Mouse (Mus musculus) hindlimb bud, embryonic 11.5 days (tissue): Measurements from ENCODE around the gene Cep164.
A peak's percentile ranks its signal among the peaks of the same experiment; 100 is the strongest.
"Not testable (repeated sequence)": the region's sequence is repeated elsewhere in the genome, so short reads cannot be mapped to it uniquely, and the experiment has no call there.

Source experiments
- DNase-seq: peaks from one replicate; pipeline ENCODE4 v3.0.0-alpha.2; 2012; ENCODE audit warnings: low read depth, low spot score; ENCODE audit errors: extremely low spot score

Gene Cep164

GRCm38 (mm10) chr9:45788405-45788804 lies 40.1 kb downstream of the Cep164 start:
- no peak for DNase-seq

DNA sequence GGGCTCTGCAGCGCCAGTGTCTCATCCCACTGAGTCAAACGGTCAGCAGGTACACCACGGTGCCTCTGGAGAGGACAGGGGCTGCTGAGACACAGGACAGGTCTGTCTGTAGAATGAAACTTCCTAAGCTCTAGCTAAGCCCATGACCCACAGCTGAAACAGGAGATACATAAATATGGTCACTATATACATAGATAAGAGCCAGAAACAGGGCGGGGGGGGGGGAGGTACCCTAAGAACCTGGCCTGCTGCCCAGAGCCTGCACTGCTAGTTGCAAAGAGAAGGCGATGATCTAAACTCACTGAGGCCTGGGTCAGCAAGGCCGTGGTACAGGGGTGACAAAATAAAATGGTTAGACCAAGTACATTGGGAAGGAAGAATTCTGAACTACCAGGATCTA lies 40.9 kb downstream of the Cep164 start:
- DNase-seq: no peak

DNA sequence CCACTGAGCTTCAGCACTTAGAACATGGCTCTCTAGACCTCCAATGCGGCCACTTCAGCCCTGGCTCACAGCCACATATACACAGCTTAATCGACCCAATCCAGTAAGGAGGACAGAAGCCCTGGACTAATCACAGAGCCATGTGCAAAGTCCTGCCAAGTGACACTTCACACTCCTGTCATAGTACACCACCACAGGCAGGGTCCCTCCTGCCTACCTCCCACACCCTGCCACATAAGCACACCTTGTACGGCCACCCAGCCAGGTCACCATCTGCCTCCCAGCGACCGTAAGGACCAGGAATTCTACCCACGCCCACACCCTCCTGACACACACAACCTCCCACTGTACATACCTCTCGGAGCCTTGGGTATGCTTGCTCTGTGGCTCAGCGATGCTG lies 41.4 kb downstream of the Cep164 start:
- no peak for DNase-seq

- DNase-seq: no peak
Observed at GRCm38 (mm10) chr9:45783249-45784069, 45.0 kb downstream of the Cep164 start.

DNA sequence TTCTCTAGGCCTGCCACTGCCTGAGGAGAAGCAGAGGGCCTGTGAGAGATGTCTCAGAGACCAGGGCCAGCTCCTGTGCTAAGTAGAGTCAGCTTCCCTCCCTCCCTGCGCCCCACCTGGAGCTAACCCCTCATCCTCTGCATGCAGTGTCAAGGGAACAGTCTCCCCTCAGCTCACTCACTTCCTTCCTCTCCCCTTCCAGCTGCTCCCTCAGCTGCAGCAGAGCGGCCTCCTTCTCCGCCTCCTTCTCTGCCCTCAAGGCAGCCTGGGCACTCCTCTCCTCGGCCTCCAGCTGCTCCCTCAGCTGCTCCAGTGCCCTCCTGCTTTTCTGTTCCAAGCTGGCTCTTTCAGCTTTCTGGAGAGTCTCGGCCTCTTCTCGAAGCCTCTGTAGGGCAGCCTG lies 49.3 kb downstream of the Cep164 start:
- no peak for DNase-seq

- not testable (repeated sequence) for DNase-seq
Observed at GRCm38 (mm10) chr9:45776176-45776575, 52.3 kb downstream of the Cep164 start.

DNA sequence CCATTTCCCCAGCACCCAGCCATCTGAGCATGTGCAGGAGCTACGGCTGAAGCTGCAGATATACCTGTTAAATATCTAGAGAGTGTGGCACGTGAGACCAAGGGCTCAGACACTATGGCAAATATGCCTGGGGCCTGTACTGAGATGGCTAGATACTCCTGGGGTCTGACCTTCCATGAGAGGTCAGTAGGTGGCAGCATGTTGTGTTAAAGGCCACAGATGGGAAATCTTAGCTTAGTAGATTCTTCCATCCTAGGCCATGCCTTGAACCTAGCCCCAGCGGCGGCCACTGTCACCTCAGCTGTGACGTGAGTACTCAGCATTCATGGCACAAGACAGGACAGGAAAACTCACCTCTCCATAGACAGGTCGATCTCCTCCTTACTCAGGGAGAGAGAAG lies 54.4 kb downstream of the Cep164 start:
- no peak for DNase-seq

GRCm38 (mm10) chr9:45769596-45769995 lies 58.9 kb downstream of the Cep164 start:
- no peak for DNase-seq

DNA sequence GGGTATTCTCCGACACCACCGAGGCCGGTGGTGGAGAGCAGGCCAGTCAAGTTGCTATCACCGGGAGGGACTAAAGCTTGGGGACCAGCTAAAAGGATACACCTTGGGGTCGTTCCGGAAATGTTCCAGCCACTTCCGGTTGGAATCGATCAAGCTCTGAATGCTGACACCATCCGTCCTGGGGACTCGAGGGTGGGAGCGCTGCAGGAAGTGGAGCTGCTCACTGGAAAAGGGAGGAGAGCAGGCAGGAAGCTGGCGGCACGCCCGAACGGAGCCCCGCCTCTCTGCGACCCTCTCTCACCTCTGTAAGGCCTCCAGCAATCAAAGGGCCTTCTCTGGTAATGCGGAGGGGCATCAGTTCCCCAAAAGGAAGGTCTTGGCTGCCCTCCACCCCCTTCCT lies 60.1 kb downstream of the Cep164 start:
- no peak for DNase-seq

DNA sequence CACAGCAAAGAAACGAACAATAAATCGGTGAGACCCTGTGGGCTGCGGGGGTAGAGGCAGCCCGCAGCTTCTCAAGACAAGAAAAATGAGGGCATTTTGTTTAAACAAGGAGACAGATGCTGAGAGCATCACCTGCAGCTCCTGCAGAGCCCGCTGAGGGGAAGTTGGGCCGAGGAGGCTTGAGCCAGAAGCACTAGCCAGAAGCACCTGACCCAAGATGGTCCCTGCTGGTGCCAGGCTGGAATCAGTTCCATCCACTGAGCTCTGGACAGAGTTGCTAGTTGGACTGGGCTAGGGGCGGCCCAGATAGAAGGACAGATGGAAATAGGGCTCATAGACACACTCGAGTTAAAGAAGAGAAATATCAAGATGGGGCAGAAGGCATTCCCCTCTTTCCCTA lies 61.3 kb downstream of the Cep164 start:
- no peak for DNase-seq

DNA sequence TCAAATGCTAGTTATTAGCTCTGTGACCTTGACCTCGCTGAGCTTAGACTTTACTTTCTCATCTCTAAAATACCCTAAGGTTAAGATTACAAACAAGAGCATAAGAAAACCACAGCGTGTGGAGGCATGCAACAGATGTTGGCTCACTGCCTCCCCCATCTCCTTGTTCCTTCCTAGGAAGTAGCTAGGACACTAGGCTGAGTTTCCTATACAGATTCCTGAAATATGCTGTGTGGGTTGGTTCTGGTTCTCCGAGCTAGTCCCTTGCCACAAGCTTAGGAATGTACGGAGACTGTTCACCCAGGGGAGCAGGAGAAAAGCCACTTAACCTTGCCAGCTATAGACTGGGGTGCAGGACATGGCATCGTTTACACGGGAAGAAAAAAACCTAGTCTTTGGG lies 62.3 kb downstream of the Cep164 start:
- DNase-seq: peak; percentile 0

GRCm38 (mm10) chr9:45754452-45755091 lies 73.9 kb downstream of the Cep164 start:
- peak; percentile 37 for DNase-seq

GRCm38 (mm10) chr9:45749917-45750316 lies 78.6 kb downstream of the Cep164 start:
- no peak for DNase-seq

DNA sequence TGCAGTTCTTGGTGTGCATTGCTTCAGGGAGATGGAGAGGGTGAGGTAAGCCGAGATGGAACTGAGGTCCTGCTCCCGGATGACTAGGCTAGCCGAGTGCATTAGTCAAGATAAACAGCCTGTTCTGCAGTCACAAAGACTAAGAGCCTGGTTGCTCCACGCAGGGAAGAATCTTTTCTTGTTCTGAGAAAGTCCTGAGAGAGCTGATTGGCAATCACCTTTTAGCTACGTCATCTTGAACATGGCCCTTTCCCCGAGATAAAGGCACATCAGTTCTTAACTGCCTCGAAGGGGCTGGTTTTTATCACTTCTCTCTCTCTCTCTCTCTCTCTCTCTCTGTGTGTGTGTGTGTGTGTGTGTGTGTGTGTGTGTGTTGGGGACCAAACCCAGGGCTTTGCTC lies 83.0 kb downstream of the Cep164 start:
- no peak for DNase-seq

GRCm38 (mm10) chr9:45740584-45740980 lies 87.9 kb downstream of the Cep164 start:
- no peak for DNase-seq

DNA sequence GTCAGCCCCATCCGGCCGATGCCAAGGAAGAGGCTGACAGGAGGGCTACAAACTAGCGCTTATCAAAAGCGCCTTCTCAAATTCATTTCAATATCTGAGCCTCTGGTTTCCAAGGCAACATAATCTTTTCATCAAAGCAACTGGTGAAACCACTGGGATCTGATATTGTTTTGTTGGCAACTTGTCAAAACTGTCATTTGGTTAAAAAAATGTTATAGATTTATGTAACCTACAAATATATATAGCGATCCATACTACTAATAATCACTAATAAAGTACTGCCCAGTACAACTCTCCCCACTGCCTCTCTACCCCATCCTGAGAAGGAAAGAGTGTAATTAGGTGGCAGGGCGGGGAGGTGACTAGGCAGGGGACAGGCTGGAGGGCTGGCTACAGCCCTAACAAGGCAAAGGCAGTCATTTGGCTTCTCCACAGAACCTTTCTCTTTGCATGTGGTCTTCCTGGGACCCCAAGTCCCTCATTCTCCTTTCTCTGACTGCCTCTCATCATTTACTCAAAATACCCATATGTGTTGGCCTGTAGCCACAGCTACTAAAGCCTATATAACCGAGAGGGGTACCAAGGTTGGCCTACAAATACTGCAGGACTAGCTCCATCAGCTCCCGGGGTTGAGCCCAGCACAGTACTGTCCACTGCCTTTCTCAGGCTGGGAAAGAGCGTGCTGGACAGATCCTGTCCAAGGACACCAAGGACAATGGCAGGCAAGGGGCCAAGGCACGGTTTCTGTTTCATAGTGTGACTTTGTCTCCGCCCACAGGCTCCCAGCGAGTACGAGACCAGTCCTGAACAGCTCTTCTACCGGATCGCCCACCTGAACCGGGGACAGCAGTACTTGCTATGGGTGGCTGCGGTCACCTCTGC lies 88.5 kb downstream of the Cep164 start:
- DNase-seq: no peak

DNA sequence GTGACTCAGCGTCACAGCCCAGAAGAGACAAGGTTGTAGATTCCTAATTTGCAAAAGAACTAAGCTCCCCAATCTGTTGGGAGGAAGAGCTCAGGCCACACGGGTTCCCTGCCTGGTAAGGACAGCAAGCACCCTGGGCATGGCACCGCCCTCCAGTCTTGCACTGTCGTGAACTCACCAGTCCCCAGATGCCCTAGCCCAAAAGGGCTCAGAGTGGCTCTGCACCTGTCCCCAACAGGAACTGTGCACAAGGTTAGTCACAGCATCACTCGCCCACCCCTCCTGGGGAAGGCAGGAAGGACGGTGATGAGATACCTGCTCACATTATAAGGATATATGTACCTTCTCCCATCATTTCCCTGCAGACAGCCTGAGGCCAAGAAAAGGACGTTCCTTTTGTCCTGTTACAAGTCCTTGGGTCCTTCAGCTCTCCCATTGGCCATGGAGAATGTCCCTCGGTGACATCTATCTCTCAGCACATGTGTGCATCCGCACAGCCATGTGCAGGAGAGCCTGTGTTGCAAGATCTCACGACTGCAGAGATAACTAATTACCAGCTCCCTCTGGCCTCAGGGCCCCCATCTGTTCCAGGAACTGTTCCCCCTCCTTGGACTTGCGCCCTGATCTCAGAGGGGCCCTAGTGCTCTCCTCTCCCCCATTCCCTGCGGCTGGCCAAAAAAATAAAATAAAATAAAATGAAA lies 89.3 kb downstream of the Cep164 start:
- no peak for DNase-seq

DNA sequence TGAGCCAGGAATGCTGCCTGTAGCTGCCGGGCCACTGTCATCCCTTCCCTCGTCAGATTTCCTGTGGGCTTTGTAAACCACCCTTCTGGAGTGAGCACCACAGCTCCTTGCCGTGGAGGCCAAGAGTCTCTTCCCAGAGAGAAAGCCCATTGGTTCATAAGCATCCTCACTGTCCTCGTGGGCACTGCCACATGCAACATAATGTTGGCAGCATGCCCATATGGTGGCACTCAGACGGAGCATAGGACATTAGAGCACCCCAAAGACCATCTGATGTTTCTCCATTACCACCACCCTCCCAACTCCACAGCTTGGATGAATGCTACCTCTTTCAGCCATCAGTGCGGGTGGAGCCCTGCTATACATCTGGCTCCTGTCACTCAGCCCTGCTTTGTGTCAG lies 95.2 kb downstream of the Cep164 start:
- no peak for DNase-seq

GRCm38 (mm10) chr9:45731851-45732250 lies 96.6 kb downstream of the Cep164 start:
- no peak for DNase-seq

DNA sequence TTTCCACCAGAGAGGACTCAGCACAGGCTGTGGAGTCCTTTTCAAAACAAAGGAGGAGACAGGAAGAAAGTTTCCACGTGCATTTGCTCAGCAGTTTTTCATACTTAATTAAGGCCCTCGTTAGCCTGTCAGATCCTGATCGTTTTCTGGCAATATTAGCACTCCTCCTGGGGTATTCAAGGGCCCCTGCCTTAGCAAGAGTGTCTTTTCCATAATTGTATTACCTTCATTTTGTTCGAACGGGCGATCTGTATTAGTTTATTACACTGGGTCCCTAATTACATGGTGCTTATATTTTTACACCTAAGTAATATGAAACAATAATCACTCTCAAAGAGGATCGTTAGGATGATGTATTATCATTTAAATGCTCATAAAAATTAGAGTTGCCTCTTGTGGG lies 108.5 kb downstream of the Cep164 start:
- DNase-seq: no peak
